Mouse (Mus musculus) frontal cortex, postnatal 14 days (tissue): ENCODE data around the gene Srsf2.

Experiments used
- DNase-seq, 2 experiments: peaks; one replicate each; pipeline ENCODE4 v3.0.0; 2022; ENCODE audit warnings: low spot score in 2 of 2

Srsf2 gene

DNA sequence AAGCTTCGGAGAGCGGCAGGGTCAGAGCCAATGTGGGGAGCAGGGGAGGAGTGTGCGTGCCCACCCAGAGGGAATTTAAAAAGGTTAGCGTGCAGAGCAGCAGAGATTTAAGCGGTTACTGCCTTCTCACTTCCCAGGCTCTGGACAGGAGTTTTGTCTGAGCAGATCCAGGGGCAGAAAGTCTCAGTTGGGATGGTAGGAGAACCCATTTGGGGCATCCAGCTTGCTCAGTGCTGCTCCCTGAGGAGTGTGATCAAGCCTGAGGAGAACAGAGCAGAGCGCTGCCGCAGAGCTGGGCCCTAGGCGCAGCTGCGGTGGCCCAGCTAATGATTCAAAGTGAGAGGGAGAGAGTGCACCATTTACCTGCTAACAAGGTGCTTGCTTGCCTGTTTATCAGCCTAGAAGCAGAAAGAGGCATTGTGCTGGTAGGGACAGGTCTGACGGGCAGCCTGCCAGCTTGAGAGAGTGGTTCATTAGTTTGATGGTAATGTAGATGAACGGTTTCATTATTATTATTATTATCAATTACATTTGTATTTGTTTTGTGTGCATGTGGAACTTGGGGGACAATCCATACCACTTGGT lies 44.0 kb downstream of the Srsf2 start:
- DNase-seq: no peak

DNA sequence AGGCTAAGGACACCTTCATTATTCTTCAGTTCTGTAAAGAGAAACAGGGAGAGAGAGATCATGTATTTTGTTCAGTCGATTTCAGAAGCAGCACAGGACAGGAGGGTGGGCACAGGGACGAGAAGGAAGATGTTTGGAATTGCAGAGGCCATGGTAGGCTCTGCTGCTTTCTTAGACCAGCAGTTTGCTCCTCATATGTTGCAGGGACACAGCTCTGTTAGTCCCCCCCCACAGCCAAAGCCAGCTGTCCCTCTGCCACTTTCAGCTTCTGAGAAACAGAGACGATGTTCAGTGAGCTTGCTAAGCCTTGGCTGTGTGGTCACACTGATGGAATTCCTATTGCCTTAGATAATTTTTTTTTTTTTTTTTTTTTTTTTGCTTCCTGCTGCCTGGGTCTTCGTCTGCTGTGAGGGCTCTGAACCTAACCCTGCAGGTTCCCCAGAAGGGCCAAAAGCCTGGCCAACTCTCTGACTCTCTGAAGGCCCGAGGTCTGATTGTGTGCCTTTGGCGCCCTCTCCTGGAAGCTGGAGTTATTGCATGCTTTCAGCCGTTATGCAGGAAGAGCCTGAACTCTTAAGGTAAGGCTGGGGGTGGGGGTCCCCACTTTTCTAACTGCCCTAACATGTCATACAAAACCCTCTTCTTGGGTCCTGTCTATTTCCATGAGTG lies 44.8 kb downstream of the Srsf2 start:
- peak; percentile 68 to 84 for DNase-seq

DNA sequence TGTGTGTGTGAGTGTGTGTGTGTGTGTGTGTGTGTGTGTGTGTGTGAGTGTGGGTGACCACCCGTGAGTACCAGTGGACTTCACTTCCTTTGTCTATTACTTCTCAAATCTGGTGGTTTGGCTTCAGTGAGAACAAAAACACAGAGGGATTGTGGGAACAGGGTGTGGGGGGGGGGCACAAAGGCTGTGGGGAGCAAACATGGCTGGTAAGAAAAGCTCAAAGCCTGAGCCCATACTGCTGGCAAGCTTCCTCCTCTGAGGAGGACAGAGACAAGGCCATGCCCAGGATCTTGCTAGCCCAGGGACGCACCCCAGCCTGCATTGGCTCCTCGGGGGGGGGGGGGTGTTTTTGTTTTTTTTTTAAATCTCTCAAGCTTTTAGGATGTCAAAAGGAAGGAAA lies 45.4 kb downstream of the Srsf2 start:
- DNase-seq: no peak

DNA sequence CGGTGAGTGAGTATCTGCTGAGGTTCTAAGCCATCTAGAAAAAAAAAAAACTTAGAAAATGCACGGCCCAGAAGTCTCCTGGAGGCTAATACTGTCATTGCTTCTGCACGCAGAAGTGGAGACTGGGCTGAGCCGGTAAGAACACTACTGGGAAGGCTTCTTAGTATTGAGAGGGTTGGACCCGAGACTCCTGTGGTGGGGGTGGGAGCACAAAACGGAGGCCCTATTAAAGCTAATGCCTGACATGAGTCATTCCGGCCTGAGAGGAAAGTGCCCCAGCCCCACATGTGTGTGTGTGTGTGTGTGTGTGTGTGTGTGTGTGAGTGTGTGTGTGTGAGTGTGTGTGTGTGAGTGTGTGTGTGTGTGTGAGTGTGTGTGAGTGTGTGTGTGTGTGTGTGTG lies 45.8 kb downstream of the Srsf2 start:
- no peak for DNase-seq

DNA sequence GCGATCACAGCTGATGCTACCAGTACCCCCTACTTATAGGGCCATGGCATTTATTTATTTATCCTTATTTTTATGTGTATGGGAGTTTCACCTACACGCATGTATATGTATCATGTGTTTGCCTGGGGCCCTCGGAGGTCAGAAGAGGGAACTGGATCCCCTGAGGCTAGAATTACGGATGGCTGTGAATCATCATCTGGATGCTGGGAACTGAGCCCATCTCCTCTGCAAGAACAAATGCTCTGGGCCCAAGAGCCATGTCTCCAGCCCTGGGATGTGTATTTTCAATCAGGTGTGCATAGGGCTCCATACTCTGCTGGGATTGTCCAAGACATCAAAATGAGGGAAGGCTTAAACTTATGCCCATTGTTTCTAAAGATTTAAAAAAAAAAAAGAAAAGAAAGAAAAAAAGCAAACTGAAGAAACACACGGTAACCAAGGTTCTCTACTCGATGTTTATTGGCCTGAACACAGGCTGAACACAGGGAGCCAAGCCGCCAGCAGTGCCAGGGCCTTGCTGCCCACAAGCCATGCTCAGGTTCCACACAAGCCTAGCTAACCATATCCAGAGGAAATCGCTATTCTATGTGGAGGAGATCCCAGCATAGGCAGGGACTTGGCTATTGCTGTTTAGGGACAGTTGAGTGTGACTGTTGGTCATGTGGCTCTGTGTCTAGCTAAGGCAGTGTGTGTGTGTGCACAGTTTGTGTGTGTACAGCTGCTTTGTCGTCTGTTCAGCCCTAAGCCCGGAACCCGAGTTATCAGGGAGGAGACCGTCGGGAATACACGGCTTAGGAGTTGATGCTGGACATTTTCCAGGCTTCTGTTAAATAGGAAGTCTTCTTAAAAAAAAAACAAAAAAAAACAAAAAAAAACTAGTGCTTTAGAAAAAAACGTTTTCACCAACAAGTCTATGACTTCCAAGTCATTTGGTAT lies 46.5 kb downstream of the Srsf2 start:
- no peak for DNase-seq

DNA sequence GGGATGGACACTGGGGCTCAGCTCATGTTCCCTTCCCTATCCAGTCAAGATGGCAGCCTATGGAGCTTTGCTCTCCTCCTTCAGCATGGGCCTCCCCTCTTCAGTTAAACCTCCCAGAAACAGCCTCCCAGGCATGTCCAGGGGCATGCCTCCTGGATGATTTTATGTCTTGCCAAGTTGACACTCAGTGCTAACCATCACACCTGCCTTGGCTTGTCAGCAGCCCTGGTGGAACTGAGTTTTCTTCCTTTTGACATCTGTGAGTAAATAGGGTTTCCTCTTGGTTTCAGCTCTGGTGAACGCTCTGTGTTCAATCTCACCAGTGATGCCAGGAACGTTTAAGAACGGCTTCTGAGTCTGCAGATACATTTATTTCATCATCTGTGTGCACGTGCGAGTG lies 50.2 kb downstream of the Srsf2 start:
- no peak for DNase-seq

DNA sequence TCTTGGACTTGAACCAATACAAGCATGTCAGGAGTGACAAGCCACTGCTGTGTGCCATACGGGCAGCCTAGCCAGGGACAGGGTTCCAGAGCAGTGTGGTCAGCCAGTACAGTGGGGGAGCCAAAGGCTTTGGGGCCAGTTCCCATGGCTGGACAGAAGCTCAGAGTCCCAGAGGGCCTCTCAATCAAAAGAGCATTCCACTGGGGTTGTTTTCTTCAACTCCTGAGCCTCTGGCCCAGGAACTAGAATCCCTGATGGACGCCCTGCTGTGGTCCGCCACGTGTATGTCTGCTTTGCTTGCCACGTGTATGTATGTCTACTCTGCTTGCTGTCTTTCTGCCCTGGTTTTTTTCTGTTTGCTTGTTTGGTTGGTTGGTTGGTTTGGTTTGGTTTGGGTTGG lies 51.8 kb downstream of the Srsf2 start:
- DNase-seq: no peak
